Mouse (Mus musculus) liver, embryonic 14.5 days (tissue): Measurements from ENCODE around the gene Sgsm1.

Experiments used
- CTCF ChIP-seq: IDR thresholded peaks from 2 replicates; pipeline ENCODE4 v1.5.1; 2016; ENCODE audit warnings: antibody characterized with exemption, low read depth, control low read depth
- EP300 ChIP-seq: IDR thresholded peaks from 2 replicates; pipeline ENCODE4 v1.6.1; 2016; ENCODE audit warnings: antibody characterized with exemption, low read depth

GRCm38 (mm10) chr5:113215610-113216011, 95.0 kb downstream of the Sgsm1 start:
- no peak for TF ChIP-seq CTCF
- TF ChIP-seq EP300 = no peak
